Mouse (Mus musculus): ENCODE data around the gene Slc9a4. TPM values are rescaled to one million over a fixed set of nuclear protein-coding genes. Genes with fewer than 3 reads are reported as not detected.

The Slc9a4 gene
- polyA plus RNA-seq, 1 experiment from 2014 or later: not detected

Other genes starting within 250 kb of the Slc9a4 start
- gene Il1rl1, start 150.5 kb upstream of the Slc9a4 start, polyA plus RNA-seq (2015; fragmentation: Nextera tagmentation; extraction: Ambion mirVana): 0.05 TPM in 1 of 2 replicates, not detected in the other
- gene Il18r1, start 114.5 kb upstream of the Slc9a4 start, polyA plus RNA-seq (2015; fragmentation: Nextera tagmentation; extraction: Ambion mirVana): not detected in 2 replicates
- not detected in 2 replicates for gene Il18rap, start 64.7 kb upstream of the Slc9a4 start, polyA plus RNA-seq (2015; fragmentation: Nextera tagmentation; extraction: Ambion mirVana)
- 0.39 and 0.62 TPM in 2 replicates for gene Slc9a2, start 100.5 kb downstream of the Slc9a4 start, polyA plus RNA-seq (2015; fragmentation: Nextera tagmentation; extraction: Ambion mirVana)
- 7.2 and 8.0 TPM in 2 replicates for gene Mfsd9, start 210.6 kb downstream of the Slc9a4 start, polyA plus RNA-seq (2015; fragmentation: Nextera tagmentation; extraction: Ambion mirVana)
- 0.06 and 0.09 TPM in 2 replicates for gene Tmem182, start 225.5 kb downstream of the Slc9a4 start, polyA plus RNA-seq (2015; fragmentation: Nextera tagmentation; extraction: Ambion mirVana)